Mouse (Mus musculus): ENCODE results near the gene Pdzk1.

Pdzk1 gene

DNA sequence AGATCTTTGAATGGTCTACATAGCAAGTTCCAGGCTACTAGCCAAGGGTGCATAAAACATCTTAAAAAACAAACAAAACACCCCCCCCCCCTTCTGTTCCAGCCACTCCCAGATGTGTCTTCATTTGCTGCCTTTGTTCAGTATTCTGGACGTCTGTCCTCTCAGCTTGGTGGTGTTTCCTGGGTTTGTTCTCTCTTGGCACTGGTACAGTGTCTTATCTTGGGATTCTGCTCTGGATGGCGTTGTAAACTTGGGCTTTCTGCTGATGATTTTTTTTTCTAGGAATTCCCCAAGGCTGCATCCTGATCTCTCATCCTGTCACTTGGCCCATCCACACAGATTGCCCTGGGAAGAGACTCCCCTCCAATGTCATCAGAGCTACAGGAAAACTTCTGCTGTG is 7.3 kb downstream of the Pdzk1 start:
- no peak for DNase-seq (ENCODE audit: low spot score)

DNA sequence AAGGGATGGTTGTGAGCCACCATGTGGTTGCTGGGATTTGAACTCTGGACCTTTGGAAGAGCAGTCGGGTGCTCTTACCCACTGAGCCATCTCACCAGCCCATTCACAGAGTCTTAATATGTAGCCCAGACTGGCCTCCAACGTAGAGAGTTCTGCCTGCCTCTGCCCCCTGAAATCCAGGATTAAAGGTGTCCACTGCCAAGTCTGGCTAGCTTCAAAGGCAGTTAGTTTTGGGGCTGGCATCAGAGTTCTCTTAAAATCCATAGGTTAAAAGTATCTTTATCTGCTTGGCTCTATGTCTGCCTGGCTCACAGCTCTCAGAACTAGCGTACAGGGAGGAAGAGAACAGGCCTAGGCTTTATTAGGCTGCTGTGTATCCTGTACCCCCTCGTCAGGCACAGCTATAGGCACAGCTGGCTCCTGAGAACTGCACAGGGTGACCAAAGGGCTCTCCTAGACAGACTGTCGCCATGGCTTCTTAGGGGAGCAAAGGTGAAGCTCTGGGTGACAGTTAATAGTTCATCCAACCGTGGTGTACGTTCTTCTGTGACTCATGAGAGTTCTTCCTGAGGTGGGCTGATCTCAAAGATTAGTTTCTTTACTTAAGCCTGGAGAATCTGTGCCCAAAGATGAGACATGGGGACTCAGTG is 10.0 kb downstream of the Pdzk1 start:
- no peak for DNase-seq (ENCODE audit: low spot score)

DNA sequence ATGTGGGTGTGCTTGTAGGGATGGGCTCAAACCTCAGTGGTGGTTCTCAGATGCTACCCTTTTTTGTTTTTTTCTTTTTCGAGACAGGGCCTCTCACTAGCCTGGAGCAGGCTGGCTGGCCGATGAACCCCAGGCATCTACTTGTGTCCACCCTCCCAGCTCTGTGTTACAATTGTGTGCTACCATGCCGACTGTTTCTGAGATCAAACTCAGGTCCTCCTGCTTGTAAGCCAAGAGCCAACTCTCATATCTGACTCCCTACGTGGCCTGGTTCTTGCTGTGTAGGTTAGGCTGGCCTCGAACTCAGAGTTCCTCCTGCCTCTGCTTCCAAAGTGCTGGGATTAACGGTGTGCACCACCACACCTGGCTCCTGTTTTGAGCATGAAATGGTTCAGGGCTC is 16.1 kb downstream of the Pdzk1 start:
- DNase-seq (ENCODE audit: low spot score) = no peak

DNA sequence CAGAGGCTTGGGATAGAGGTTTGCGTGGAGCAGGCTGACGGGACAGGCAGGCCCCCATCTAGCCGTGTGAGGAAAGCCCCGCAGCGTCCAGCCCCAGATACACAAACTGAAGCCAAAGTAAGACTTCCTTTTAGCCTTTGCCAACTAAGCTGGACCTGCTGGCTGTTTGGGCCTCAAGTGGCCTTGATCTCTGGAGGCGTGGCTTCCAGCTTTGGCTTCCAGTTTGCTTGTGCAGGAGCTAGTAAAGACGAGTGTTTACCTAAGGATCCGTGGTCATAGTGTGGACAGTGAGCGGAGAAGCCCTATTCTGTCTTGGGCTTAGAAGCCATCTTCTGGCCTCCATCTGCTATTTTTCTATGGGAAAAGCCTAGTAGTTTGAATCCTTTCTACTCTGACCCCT is 16.7 kb downstream of the Pdzk1 start:
- no peak for DNase-seq (ENCODE audit: low spot score)

DNA sequence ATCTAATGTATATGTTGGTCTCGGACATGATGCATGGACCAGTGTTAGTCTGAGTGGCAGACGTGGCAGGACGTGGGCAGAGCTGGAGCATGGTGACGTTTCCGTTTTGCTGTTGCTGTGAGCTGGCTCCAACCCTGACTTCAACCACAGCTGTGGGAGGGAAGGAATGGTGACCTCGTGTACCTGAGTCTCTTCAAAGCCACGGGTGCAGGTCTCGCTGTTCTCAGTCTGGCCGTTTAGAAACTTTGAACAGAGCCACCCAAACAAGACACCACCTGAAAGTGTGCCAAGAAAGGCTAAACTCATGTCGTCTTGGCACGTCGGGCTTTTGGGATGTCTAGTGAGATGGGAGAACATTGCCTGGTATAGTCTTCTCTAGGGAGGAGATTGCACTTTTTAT is 17.9 kb downstream of the Pdzk1 start:
- no peak for DNase-seq (ENCODE audit: low spot score)

DNA sequence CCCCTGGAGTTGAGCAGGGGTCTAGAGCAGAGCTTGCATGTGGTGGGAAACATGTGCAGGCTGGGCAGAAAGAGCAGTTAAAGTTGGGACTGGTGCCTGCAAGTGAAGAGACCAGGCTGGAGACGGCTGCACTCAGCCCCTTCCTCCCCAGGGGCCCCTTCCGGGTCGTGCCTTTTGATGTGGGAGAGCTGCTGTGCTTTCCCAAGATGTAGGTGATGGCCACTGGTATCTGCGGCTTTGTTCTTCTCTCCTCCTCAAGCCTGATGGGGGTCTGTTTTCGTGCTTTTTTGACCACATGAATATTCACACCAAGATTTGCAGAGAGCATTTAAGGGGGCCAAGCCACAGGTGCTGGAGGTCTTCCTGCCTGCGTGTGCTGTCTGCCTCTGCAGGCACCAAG is 18.6 kb downstream of the Pdzk1 start:
- DNase-seq (ENCODE audit: low spot score) = no peak

DNA sequence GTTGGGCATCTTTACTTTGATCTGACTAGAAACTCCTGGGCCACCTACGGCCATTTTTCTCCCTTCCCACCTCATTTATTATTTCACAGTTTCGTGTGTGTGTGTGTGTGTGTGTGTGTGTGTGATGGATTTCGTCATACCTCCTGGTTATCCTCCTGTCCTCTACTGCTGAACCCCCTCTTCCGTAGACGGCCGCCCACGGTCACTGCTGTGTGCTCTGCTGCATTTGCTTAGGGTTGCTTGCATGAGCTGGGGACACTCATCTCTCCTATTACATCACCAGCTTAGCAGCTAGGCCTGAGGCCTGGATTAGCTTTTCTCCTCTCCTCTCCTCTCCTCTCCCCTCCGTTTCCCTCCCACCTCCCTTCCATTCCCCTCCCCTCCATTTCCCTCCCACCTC is 19.4 kb downstream of the Pdzk1 start:
- DNase-seq (ENCODE audit: low spot score) = no peak

DNA sequence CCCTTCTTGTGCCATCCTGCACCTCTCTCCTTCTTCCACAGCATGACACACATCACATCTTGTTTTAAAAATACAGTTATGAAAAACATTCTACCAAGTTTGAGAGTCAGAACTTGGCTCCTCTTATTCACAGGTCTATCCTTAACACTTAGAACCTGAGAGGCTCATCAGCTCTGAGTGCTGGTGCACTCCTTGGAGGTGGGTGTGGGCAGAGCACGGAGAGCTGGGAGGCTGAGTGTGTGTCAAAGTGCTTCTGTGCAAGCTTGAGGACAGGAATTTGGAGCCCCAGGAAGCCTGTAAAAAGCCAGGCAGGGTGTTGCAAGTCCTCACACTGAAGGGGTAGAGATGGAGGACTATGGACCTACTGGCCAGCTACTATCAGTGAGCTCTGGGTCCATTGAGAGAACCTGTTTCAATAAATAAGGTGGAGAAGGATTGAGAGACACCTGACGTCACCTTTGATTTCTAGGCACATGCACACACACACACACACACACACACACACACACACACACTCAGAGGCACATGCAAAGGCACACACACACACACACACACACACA is 20.2 kb downstream of the Pdzk1 start:
- no peak for DNase-seq (ENCODE audit: low spot score)

DNA sequence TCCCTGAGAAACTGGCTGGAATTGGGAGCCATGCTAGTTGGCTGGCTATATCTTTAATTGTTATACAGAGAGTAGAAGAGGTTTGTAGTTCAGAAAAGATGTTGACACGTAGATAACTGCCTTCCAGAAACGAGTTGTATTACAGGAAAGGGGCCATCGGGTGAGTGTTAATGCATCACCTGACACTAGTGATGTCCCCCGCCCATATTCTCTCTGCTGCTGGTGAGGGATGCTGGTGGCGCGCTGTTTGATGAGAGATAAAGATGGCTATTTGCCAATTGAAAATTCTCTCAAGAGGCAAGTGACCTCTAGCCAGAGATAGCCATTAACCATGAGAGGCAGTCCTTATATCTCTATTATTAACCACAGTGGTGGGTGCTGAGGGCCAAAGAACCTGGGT is 23.5 kb downstream of the Pdzk1 start:
- no peak for DNase-seq (ENCODE audit: low spot score)

DNA sequence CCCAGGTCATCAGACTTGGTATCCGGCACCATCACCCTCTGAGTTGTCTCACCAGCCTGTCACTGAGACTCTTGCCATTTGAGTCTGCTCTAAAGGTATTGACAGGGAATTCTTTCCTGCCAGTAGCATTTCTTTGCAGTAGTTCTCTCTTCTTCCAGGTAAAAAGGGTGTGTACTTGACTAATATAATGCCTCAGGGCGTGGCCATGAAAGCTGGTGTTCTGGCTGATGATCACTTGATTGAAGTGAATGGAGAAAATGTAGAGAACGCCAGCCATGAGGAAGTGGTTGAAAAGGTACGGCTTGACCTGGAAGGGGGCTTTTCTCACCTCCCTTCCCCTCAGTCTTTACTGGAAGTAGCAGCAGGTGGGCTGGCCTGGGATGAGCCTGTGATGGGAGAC is 25.3 kb downstream of the Pdzk1 start:
- no peak for DNase-seq (ENCODE audit: low spot score)

DNA sequence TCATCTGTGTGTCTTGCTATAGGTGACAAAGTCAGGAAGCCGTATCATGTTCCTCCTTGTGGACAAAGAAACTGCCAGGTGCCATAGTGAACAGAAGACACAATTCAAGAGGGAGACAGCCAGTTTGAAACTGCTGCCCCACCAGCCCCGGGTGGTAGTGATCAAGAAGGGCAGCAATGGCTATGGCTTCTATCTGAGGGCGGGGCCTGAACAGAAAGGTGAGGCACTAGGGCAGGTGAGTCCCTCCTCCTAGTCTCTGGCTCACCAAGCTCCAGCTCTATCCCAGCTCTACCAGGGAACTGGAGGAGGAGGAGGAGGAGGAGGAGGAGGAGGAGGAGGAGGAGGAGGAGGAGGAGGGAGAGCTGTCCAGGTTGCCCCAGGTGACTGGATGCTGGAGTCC is 26.7 kb downstream of the Pdzk1 start:
- DNase-seq (ENCODE audit: low spot score) = no peak

DNA sequence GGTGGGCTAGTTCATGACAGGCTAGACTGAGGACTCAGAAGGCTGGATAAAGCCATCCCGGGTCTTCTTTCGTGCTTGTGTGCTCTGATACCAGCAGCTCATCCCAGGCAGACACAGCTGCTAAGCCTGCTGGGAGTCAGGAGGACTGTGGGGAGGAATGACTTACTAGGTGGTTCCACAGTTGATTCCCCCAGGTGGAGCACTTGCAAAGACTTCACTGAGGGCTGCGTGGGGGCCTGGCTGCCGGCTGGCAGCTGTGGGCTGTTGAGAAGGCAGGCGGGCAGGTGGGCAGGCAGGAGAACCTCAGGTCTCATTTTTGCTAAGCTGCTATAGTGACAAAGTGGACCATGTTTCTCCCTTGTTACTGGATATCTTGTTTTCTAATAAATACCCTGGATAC is 31.4 kb downstream of the Pdzk1 start:
- DNase-seq (ENCODE audit: low spot score) = no peak

DNA sequence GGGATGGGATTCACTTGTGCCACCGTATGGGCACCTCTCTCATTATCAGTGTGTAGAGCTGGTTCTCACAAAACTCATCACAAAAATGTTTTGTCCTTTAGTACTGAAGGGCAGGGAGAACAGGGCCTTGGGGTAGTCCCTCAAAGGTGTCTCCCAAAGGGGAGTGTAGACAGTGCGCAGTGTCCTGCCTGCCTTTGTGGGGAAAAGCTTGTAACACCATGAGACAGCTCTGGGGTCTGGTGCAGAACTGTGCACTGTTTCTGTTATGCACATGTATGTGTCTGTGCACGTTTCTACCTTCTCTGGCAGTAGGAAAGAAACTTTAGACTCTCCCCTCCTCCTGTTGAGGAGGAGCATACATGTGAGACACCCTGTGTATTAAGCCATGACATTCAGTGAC is 38.8 kb downstream of the Pdzk1 start:
- no peak for DNase-seq (ENCODE audit: low spot score)

DNA sequence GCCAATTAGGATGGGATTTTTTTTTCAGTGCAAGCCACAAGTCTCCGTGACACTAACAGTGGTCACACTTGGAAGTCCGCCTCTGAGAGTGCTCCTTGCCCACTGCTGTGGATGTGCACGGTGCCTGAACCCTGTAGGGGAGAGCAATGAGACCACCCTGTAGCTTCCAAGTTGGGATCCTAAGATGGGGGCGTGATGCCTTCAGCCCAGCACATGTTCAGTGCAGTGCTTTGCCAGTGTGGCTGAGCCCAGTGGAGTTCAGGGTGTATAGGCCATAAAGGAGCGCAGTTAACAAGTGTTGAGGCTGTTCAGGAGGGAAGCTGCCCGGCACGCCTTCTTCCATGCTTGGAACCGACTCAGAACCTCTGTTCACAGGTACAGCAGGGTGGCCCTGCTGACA is 39.5 kb downstream of the Pdzk1 start:
- DNase-seq (ENCODE audit: low spot score) = no peak

DNA sequence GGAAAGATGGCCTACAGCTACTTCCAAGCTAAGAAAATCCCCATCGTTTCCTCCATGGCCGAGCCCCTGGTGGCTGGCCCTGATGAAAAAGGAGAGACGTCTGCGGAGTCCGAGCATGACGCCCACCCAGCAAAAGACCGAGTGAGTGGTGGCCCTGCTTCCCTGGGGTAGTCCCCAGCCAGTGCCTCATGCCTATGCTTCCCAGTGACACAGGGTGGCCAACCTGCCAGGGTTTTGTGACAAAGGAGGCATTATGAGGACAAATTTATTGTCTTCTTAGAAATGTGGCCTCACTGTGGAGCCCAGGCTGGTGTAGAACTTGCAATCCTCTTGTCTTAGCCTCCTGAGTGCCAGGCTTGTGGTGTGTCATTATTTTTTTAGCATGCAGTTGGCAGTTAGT is 40.0 kb downstream of the Pdzk1 start:
- no peak for DNase-seq (ENCODE audit: low spot score)

DNA sequence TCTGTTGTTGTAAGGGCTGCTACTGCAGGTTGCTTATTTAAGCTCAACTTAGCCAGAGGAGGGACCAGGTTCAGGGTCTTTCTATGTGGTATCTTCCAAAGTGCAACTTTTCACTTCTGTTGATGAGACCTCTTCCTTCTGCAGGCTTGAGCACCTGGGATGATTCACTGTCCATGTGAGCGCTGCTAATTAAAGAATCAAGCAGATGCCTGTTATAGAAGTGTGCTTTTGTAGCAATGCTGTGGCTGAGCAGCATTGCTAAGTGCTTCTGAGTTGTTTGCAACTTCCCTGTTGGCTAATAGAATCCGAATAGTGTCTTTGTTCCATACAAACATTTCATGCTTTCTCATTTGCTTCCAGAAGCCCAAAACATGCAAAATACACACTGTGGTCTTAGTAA is 41.2 kb downstream of the Pdzk1 start:
- no peak for DNase-seq (ENCODE audit: low spot score)

DNA sequence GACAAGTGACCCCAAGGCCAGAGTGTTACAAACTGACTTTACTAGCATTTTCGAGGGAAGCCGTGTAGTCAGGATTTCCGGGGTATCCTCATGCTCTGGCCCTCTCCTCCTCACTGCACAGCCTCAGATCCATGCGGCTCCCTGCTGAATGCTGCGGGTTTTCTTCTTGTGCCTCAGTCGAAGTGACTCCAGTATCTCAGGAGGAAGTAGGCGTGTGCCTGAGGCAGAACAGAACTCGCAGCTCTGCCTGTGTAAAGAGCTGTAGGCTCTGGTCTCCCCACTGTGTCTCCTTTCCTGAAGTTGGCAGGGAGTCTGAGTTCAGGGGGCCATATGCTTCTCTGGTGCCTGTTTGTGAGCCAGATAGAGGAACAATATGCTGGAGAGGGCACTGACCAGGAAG is 42.0 kb downstream of the Pdzk1 start:
- no peak for DNase-seq (ENCODE audit: low spot score)

DNA sequence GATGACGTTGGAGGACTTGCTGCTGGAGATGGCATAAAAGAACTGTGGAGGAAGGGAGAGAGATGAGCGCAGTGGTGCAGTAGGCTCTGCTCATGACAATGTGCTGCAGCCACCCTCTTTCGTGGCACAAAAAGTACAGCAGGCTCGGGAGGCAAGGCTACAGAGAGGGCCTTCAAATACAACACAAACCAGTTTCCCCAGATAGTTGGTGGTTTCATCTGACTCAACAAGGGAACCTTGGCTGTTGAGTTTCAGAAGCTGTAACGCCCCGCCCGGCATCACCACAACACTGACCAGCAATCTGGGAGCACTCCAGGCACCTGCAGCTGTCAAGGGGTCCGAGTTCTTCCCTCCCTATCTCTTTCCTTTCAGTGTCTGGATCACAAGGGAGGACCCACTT is 43.4 kb downstream of the Pdzk1 start:
- no peak for DNase-seq (ENCODE audit: low spot score)

DNA sequence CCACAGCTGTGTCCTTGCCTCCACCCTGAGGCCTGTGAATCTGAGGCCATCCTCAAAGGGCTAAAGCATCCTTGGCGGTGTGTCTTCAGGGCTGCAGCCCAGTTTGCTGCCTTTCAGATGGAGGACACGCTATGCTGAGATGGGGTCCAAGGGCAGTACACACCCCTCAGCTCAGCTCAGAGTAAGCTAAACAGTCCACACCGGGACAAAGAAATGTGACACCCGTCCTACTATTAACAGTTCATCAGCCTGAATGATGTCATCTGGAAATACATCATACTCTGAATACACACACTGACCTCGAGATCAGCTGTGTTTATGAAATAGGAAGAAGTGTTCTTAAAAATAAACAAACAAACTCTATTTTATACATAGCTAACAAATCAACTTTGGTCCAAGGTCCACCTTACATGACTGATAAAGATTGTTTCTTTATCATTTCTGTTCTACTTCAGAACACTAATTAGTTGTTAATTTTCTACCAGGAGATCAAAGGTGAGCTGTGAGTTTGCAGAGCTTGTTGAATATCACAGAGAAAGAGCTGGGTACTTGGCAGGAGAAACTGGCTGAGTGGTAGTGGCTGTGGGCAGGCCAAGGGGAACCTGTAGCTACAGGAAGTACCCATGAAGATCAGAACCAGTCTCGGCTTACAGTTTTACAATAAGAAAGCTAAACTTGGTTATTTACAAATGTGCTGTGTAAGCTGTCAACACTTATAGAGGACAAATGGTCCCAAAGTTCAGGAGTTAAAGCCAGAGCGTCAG is 45.9 kb downstream of the Pdzk1 start:
- DNase-seq (ENCODE audit: low spot score) = no peak

DNA sequence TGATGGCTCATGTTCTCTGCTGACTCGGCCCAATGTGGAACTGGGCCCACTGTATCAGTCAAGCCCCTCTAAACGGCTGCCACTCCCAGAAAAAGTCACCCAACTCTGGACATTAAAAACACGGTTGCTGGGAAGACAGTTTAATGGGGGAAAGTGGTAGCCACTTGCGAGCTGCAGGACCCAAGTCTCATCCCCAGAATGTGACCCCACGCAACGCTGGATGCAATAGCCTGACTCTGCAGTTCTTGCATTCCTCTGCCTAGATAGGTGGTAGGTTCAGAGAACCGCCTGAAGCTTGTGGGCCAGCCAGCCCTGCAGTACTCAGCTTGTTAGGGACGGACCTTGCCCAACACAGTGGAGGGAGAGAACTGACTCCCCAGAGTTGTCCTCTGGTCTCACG is 50.5 kb downstream of the Pdzk1 start:
- DNase-seq (ENCODE audit: low spot score) = no peak

DNA sequence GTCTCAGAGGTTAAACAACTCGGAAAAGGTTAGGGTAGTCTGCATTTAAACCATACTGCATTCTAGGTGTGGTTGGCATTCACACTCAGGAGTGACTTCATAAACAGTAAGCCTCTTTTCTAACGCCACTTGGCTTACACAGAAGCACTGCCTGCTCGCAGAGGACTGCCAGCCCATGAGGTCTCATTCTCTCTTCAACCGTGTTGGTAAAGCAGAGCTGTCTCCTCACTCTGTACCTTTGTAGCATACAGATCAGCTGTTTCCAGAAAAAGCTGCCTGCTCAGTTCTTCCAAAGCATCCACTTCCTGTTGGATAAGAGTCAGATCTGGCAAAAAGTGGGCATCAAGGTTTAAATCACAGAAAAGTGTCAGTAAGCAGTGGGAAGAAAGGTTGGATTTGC is 51.3 kb downstream of the Pdzk1 start:
- no peak for DNase-seq (ENCODE audit: low spot score)

DNA sequence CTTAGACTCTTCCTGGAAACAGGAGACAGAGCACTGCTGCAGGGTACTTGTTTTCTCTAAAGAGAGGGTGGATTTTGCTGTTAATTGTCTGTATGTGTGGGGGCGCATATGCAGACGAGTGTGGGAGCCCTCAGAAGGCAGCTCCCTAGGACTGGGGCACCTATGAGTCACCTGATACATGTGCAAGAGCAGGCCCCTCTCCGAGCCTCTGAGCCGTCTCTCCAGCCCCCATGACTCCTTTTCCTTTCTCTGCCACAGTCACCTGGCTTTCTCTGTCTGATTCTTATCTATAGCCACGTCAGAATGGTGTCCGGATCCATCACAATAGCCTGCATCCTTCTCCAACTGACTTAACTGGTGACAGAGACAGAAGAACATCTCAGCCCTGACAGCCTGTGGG is 52.5 kb downstream of the Pdzk1 start:
- DNase-seq (ENCODE audit: low spot score) = no peak

DNA sequence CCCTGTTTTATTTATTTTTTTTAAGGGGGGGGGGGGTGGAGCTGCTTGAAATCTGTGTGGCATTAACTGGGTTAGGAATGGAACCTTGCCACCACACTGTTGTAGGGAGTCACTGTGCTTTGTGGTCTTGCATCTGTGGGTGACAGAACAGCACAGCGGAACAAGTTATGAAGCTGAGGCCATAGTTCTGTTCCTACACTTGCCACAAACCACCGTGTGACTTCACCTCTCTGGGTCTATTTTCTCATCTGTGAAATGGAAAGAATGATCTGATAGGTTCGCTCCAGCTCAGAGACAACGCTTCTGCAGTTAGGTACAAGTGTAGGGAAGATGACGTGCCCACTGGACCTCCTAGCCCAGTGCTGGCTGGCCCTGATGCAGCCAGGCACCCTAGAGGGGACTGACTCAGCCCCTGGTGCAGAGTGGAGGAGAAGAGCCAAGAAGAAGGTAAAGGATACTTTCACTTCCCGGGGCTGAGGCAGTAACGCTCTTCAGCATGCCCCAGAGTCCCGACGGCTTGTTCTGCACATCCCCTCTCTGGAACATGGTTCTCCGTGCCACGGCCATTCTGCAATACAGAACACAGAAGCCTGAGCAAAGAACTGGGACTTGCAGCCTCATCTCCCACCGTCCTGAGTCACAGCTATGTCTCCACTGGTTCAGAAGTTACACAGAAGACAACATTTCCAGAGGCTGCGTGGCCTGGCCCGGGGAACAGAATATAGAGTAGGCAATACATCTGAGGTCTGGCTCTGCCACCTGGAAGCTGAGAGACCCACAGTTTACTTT is 53.2 kb downstream of the Pdzk1 start:
- no peak for DNase-seq (ENCODE audit: low spot score)

Measured in embryo, embryonic 10.5 days (tissue).